9 mouse cellular contexts compared by ENCODE assay signal in genomic region chr4:129227985-129228381, GRCm38 (mm10). TPM values are rescaled to one million over a fixed set of nuclear protein-coding genes. Genes with fewer than 3 reads are reported as not detected.
DNase-seq lines count a peak whose midpoint lies in the region; ATAC-seq and TF ChIP-seq lines count a peak whose summit lies in the region.
"Had no signal": no experiment of that assay in that cellular context is flagged by ENCODE, and none has a peak within 500 bp of the region (broad histone marks: within the 10 kb centered on the region; RNA-seq: fewer than 3 reads in every experiment).

No protein-coding gene starts in this region.

- no peak overlapping the region for H3K9ac ChIP-seq in heart, postnatal 0 days (replicated peaks; ENCODE audit: low read depth, low read length)
- no peak overlapping the region for H3K9ac ChIP-seq in hindbrain, postnatal 0 days (replicated peaks; ENCODE audit: low read length)
- H3K9ac ChIP-seq in neural tube, embryonic 12.5 days: peak overlapping the region; percentile 58; the same call in 1 of the 2 replicates

- intact Hi-C loops in gastrocnemius, postnatal 14 days (cut with DNase I; ENCODE audit: low total_unique reads): loop anchor here (10.0 kb wide), 1 partner anchor 217 kb away; the partner anchor contains the start of gene Zbtb8b
- intact Hi-C loops in left cerebral cortex, postnatal 14 days (cut with DNase I): no loop called here

- TF ChIP-seq CTCF in heart, postnatal 0 days (IDR thresholded peaks at IDR 0.05; ENCODE audit: low read depth): no peak
- no peak for TF ChIP-seq CTCF in hindbrain, postnatal 0 days (IDR thresholded peaks at IDR 0.05; ENCODE audit: low read depth)

- ATAC-seq in heart, postnatal 0 days (ENCODE audit: insufficient read depth, low read depth): no peak
- peak; percentile 7; the same call in 1 of the 2 replicates for ATAC-seq in hindbrain, postnatal 0 days
- peak; percentile 28; the same call in 1 of the 2 replicates for ATAC-seq in neural tube, embryonic 12.5 days (ENCODE audit: low FRiP score, low read depth)

- TF ChIP-seq EP300 in heart, postnatal 0 days (IDR thresholded peaks at IDR 0.05; ENCODE audit: low read depth): no peak

- H3K4me1 ChIP-seq in heart, postnatal 0 days (ENCODE audit: control insufficient read depth, insufficient read depth): peaks cover 7% of the 10 kb centered on the region
- H3K4me1 ChIP-seq in hindbrain, postnatal 0 days (ENCODE audit: insufficient read depth, low read length): peaks cover 30% of the 10 kb centered on the region; the same call in 1 of the 2 replicates
- H3K4me1 ChIP-seq in neural tube, embryonic 12.5 days: peaks cover 43% of the 10 kb centered on the region

- H3K4me2 ChIP-seq in heart, postnatal 0 days (ENCODE audit: low read depth, low read length): peak overlapping the region; percentile 20; the same call in 1 of the 2 replicates
- H3K4me2 ChIP-seq in hindbrain, postnatal 0 days (ENCODE audit: low read depth, low read length): peak overlapping the region; percentile 61
- peak overlapping the region; percentile 67 for H3K4me2 ChIP-seq in neural tube, embryonic 12.5 days (replicated peaks)

- DNase-seq in heart, postnatal 0 days (ENCODE audit: low spot score): no peak
- DNase-seq in heart, adult 8-10 months (ENCODE audit: low spot score): no peak
- DNase-seq in cerebellum, postnatal 14 days: peak; percentile 84 to 92
- DNase-seq in hindbrain, postnatal 0 days (ENCODE audit: low spot score): peak; percentile 83
- no peak for DNase-seq in gastrocnemius, postnatal 14 days
- DNase-seq in left cerebral cortex, postnatal 14 days (ENCODE audit: low spot score in 2 of 2): no peak
- no peak for DNase-seq in layer of hippocampus, adult 9-11 months

- H3K9me3 ChIP-seq in heart, postnatal 0 days (replicated peaks; ENCODE audit: control insufficient read depth, low read length): no peaks in the 10 kb centered on the region
- H3K9me3 ChIP-seq in hindbrain, postnatal 0 days (ENCODE audit: low read length): no peaks in the 10 kb centered on the region
- no peaks in the 10 kb centered on the region for H3K9me3 ChIP-seq in neural tube, embryonic 12.5 days
- H3K9me3 ChIP-seq: G1E had no signal

- no peaks in the 10 kb centered on the region; the same call in 1 of the 2 replicates for H3K36me3 ChIP-seq in heart, postnatal 0 days (replicated peaks; ENCODE audit: control insufficient read depth, insufficient read depth, low read length)
- H3K36me3 ChIP-seq in hindbrain, postnatal 0 days (ENCODE audit: insufficient read depth, low read length): peaks cover 9% of the 10 kb centered on the region; the same call in 1 of the 2 replicates
- peaks cover 17% of the 10 kb centered on the region for H3K36me3 ChIP-seq in neural tube, embryonic 12.5 days

- H3K27me3 ChIP-seq in heart, postnatal 0 days (ENCODE audit: control insufficient read depth, insufficient read depth, low read length): peaks cover 84% of the 10 kb centered on the region
- H3K27me3 ChIP-seq in hindbrain, postnatal 0 days (ENCODE audit: insufficient read depth, low read length): no peaks in the 10 kb centered on the region
- peaks cover 10% of the 10 kb centered on the region for H3K27me3 ChIP-seq in neural tube, embryonic 12.5 days (replicated peaks)

- H3K4me3 ChIP-seq in heart, postnatal 0 days (ENCODE audit: low read depth, low read length): 0 out of 2 replicates have a peak overlapping the region, but pooled peaks have one; percentile 5
- H3K4me3 ChIP-seq in hindbrain, postnatal 0 days (ENCODE audit: low read length): peak overlapping the region; percentile 43
- peak overlapping the region; percentile 42 for H3K4me3 ChIP-seq in neural tube, embryonic 12.5 days

- WGBS in heart, postnatal 0 days: 34% methylated on average over 8 of the region's 8 CpGs
- WGBS in hindbrain, postnatal 0 days: 14% methylated on average over 8 of the region's 8 CpGs
- WGBS in neural tube, embryonic 12.5 days: 17% methylated on average over 8 of the region's 8 CpGs

- no peak overlapping the region for H3K27ac ChIP-seq in heart, postnatal 0 days (ENCODE audit: low read depth)
- H3K27ac ChIP-seq in hindbrain, postnatal 0 days: peak overlapping the region; percentile 76
- no peak overlapping the region for H3K27ac ChIP-seq in neural tube, embryonic 12.5 days

RNA-seq across cellular contexts. Expression of gene C77080, which starts 33.2 kb away (rescaled TPM):
- total RNA-seq in heart, postnatal 0 days (2014; rRNA removed; ENCODE audit: low replicate concordance): 7.8 and 9.0 TPM in 2 replicates
- polyA plus RNA-seq in heart, postnatal 0 days (2015; fragmentation: Nextera tagmentation; extraction: Ambion mirVana): 0.77 and 0.78 TPM in 2 replicates
- 1 to 10 TPM; 2.8 to 4.0 (median 3.2) TPM for total RNA-seq in heart, adult 8-10 months (2022)
- 23.1 and 29.0 TPM in 2 replicates for total RNA-seq in hindbrain, postnatal 0 days (2014; rRNA removed)
- 4.9 and 5.3 TPM in 2 replicates for polyA plus RNA-seq in hindbrain, postnatal 0 days (2015; fragmentation: Nextera tagmentation; extraction: Ambion mirVana)
- 4.0 and 4.6 TPM in 2 replicates for polyA plus RNA-seq in neural tube, embryonic 12.5 days (2016; fragmentation: Nextera tagmentation; extraction: Ambion mirVana)
- total RNA-seq in gastrocnemius, postnatal 14 days (2021): 1 to 10 TPM; 2.3 to 2.5 TPM
- total RNA-seq in left cerebral cortex, postnatal 14 days (2021): 10 to 100 TPM; 17.9 to 21.1 TPM

RNA-seq across cellular contexts. Expression of gene Yars, which starts 38.4 kb away (rescaled TPM):
- total RNA-seq in heart, postnatal 0 days (2014; rRNA removed; ENCODE audit: low replicate concordance): 24.7 and 27.3 TPM in 2 replicates
- polyA plus RNA-seq in heart, postnatal 0 days (2015; fragmentation: Nextera tagmentation; extraction: Ambion mirVana): 30.8 and 31.5 TPM in 2 replicates
- 10 to 100 TPM; 24.9 to 35.0 (median 29.2) TPM for total RNA-seq in heart, adult 8-10 months (2022)
- total RNA-seq in hindbrain, postnatal 0 days (2014; rRNA removed): 56.0 and 79.6 TPM in 2 replicates
- polyA plus RNA-seq in hindbrain, postnatal 0 days (2015; fragmentation: Nextera tagmentation; extraction: Ambion mirVana): 101 and 102 TPM in 2 replicates
- polyA plus RNA-seq in neural tube, embryonic 12.5 days (2016; fragmentation: Nextera tagmentation; extraction: Ambion mirVana): 103 and 111 TPM in 2 replicates
- total RNA-seq in gastrocnemius, postnatal 14 days (2021): 10 to 100 TPM; 38.6 to 38.9 TPM
- 100 to 1,000 TPM; 103 to 110 TPM for total RNA-seq in left cerebral cortex, postnatal 14 days (2021)

RNA-seq across cellular contexts. Expression of gene S100pbp, which starts 38.5 kb away (rescaled TPM):
- 16.0 and 24.5 TPM in 2 replicates for total RNA-seq in heart, postnatal 0 days (2014; rRNA removed; ENCODE audit: low replicate concordance)
- 5.9 and 6.9 TPM in 2 replicates for polyA plus RNA-seq in heart, postnatal 0 days (2015; fragmentation: Nextera tagmentation; extraction: Ambion mirVana)
- total RNA-seq in heart, adult 8-10 months (2022): 10 to 100 TPM in 3 of 4 experiments, 1 to 10 TPM in 1; 8.2 to 15.2 (median 12.1) TPM
- 35.9 and 36.8 TPM in 2 replicates for total RNA-seq in hindbrain, postnatal 0 days (2014; rRNA removed)
- 16.2 and 16.9 TPM in 2 replicates for polyA plus RNA-seq in hindbrain, postnatal 0 days (2015; fragmentation: Nextera tagmentation; extraction: Ambion mirVana)
- polyA plus RNA-seq in neural tube, embryonic 12.5 days (2016; fragmentation: Nextera tagmentation; extraction: Ambion mirVana): 20.5 and 21.6 TPM in 2 replicates
- 1 to 10 TPM; 5.2 to 7.1 TPM for total RNA-seq in gastrocnemius, postnatal 14 days (2021)
- 10 to 100 TPM; 35.3 to 35.5 TPM for total RNA-seq in left cerebral cortex, postnatal 14 days (2021)

RNA-seq across cellular contexts. Expression of gene Sync, which starts 59.4 kb away (rescaled TPM):
- 1.4 and 1.9 TPM in 2 replicates for total RNA-seq in heart, postnatal 0 days (2014; rRNA removed; ENCODE audit: low replicate concordance)
- 3.4 and 3.8 TPM in 2 replicates for polyA plus RNA-seq in heart, postnatal 0 days (2015; fragmentation: Nextera tagmentation; extraction: Ambion mirVana)
- total RNA-seq in heart, adult 8-10 months (2022): 10 to 100 TPM; 19.5 to 31.7 (median 25.4) TPM
- total RNA-seq in hindbrain, postnatal 0 days (2014; rRNA removed): 1.9 and 3.3 TPM in 2 replicates
- polyA plus RNA-seq in hindbrain, postnatal 0 days (2015; fragmentation: Nextera tagmentation; extraction: Ambion mirVana): 1.9 and 2.0 TPM in 2 replicates
- polyA plus RNA-seq in neural tube, embryonic 12.5 days (2016; fragmentation: Nextera tagmentation; extraction: Ambion mirVana): 1.7 and 1.9 TPM in 2 replicates
- 10 to 100 TPM; 50.0 to 63.6 TPM for total RNA-seq in gastrocnemius, postnatal 14 days (2021)
- 1 to 10 TPM; 1.2 to 2.2 TPM for total RNA-seq in left cerebral cortex, postnatal 14 days (2021)

Comparison
In these comparisons a context has a peak if more than half of its experiments do, and no peak if none do; other contexts are left out.
1. DNase-seq: peak in cerebellum, postnatal 14 days (2 of 2) and hindbrain, postnatal 0 days (single experiment); none in heart, postnatal 0 days (single experiment), heart, adult 8-10 months (single experiment), gastrocnemius, postnatal 14 days (single experiment), left cerebral cortex, postnatal 14 days (0 of 2) and layer of hippocampus, adult 9-11 months (single experiment).
2. Peak in every context shown above with its lines, with median percentiles within 50 percentile points of each other: H3K4me2 ChIP-seq and H3K4me3 ChIP-seq.